Mouse (Mus musculus): Measurements from ENCODE around the gene Btbd3. TPM values are rescaled to one million over a fixed set of nuclear protein-coding genes. Genes with fewer than 3 reads are reported as not detected.

Btbd3 gene
- polyA plus RNA-seq, 1 experiment: 106 TPM

DNA sequence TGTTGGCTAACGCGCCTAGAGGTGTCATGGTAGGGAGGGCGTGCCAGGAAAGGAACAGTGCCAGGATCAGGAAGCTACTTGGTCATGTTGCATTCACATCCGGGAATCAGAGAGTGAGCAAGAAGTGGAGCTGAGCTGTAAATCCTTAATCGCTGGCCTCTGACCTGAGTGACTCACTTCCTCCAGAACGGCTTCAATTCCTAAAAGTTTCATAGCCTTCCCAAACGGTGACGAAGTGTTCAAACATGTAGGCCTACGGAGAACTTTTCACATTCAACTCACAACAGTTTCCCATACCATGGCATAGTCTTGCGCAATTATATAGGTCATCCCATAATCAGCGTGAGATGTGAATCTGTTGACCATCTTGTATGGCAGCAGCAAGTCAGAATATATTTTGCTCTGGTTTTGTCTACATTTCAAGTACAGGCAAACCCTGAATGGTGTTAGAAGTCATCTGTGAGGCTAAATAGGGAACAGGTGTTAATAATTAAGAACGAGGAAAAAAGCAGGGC, 247.6 kb downstream of the Btbd3 start:
- no peak for DNase-seq (ENCODE audit: extremely low spot score in 1 of 2, low spot score in 1 of 2)

- DNase-seq (ENCODE audit: extremely low spot score in 1 of 2, low spot score in 1 of 2): no peak
Observed at GRCm38 (mm10) chr2:138515531-138515930, 259.2 kb downstream of the Btbd3 start.

DNA sequence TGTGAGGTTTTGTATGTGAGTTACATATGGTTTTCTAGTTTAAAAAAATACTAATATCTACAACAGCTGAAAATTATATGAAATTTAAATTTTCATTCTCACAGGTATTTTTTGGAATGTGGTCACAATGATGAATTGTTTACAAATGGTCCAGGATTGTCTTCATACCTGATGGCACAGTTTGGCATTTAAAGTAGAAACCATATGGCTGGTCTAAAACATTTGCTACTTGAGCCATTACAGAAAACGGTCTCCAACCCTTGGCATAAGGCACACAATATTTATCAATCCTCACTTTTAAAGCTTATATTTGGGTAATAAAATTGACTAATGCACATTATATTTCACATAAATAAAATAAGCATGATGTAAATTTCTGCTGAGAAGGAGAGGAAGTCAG, 272.1 kb downstream of the Btbd3 start:
- no peak for DNase-seq (ENCODE audit: extremely low spot score in 1 of 2, low spot score in 1 of 2)

GRCm38 (mm10) chr2:138531160-138531967, 275.0 kb downstream of the Btbd3 start:
- DNase-seq (ENCODE audit: extremely low spot score in 1 of 2, low spot score in 1 of 2): no peak

DNA sequence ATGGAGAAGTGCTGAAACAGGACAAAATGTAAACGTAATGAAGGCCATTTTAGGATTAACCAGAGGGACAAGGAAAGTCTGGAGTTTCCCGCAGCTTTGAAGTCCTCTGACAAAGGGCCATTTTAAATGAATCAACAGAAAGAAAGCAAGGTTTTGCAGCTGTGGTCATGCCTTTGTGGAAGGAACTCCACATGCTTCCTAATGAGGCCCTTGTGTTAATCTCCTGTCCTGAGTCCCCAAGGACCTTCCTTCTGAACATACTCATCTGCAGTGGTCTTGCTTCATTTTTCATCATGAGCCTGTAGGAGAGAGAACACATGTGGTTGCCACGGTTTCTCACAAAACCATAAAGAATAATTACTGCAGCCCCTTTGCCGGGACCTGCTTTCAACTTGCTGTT, 275.6 kb downstream of the Btbd3 start:
- DNase-seq (ENCODE audit: extremely low spot score in 1 of 2, low spot score in 1 of 2): no peak

- DNase-seq (ENCODE audit: extremely low spot score in 1 of 2, low spot score in 1 of 2): no peak
Observed at GRCm38 (mm10) chr2:138539655-138540054, 283.3 kb downstream of the Btbd3 start.

DNA sequence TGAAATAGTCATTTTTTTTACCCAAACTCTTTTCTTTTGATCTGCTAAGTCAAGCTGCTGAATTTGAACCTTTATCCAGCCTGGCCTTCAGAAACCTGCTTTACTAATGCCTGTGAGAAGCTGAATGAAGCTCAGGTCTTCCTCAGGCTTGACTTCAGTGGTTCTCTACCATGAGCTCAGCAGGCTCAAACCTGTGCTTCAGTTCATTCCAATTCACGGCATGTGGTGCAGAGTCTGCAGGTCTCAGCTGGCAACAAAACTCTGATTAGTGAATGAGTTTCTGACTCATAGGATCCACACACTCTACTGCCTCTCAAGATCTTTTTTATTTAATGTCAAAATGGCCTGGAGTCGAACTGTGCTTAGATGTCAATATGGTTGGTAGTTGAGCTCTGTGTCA, 292.6 kb downstream of the Btbd3 start:
- no peak for DNase-seq (ENCODE audit: extremely low spot score in 1 of 2, low spot score in 1 of 2)

DNA sequence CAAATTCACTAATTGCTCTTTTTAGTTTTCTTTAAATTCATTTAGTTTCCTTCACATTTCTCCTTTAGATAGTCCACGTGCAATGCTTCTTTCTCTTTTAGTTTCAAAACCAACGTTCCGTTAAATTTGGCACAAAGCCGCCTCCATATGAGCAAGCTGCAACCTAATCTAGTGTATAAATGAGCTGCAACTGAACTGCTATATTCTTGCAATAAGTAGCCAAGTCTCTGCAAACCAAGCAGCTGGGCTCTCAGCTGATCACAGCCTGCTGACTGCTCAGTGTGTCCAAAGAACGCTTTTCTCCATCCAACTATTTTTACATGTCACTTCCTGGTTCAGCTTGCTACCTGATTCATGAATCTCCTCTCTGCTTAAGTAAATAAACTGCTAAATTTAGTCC, 295.2 kb downstream of the Btbd3 start:
- peak; percentile 57 to 63 for DNase-seq (ENCODE audit: extremely low spot score in 1 of 2, low spot score in 1 of 2)

DNA sequence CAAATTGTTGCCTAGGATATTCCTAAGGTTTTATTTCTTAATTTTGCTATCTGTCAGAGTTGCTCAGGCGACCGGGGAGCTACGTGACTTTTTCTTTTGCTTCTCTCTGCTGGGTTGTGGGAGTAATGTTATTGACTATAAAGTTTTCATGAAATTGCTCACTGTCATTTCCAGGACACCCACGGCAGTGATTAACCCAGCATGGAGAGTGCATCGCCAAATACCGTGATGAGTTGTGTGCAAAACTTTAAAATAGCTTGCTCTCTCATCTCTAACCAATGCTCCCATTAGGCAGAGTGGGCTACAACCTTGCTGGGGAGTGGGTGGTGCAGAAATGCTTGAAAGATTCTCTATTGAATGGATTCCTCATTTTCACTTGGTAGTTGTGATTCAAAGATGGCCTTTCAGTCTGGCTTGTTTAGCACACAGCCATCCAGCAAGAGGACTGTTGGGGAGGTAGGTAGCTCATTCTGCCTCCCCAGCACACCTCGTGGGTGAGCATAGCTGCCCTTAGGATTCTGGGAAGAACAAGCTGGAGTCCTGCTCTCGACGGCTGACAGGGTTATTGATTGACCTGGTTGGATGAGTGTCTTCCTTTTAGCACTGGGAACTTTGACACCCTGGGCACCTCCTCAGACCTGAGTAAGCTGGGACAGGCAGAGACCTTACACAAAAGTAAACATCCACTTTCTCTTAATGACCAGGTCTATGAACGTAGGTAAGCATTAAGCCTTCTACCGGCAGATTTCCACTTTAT, 298.9 kb downstream of the Btbd3 start:
- DNase-seq (ENCODE audit: extremely low spot score in 1 of 2, low spot score in 1 of 2): peak; percentile 28 to 47

DNA sequence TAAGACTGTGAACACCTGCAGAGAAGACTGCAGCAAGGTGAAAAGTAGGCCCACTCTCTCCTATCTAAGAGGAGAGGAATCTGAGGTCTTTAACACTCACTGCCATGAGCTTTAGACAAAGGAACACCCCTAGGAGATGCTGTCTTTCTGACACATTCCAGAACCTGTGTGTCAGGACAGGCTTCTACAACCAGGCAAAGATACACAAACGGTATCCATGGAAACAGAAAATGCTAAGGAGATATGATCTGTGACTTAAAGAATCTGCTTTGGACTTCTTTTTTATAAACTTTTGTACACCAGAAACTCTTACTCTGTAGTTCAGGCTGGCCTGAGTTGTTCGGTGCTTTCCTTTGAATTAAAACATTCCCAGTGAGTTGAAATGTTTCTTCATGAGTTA, 329.6 kb downstream of the Btbd3 start:
- no peak for DNase-seq (ENCODE audit: extremely low spot score in 1 of 2, low spot score in 1 of 2)

GRCm38 (mm10) chr2:138587335-138587734, 331.0 kb downstream of the Btbd3 start:
- DNase-seq (ENCODE audit: extremely low spot score in 1 of 2, low spot score in 1 of 2): no peak

- DNase-seq (ENCODE audit: extremely low spot score in 1 of 2, low spot score in 1 of 2): peak; percentile 21 to 31
Observed at GRCm38 (mm10) chr2:138587795-138588545, 331.6 kb downstream of the Btbd3 start.

GRCm38 (mm10) chr2:138589105-138589504, 332.7 kb downstream of the Btbd3 start:
- DNase-seq (ENCODE audit: extremely low spot score in 1 of 2, low spot score in 1 of 2): no peak

GRCm38 (mm10) chr2:138590307-138590706, 333.9 kb downstream of the Btbd3 start:
- DNase-seq (ENCODE audit: extremely low spot score in 1 of 2, low spot score in 1 of 2): no peak

DNA sequence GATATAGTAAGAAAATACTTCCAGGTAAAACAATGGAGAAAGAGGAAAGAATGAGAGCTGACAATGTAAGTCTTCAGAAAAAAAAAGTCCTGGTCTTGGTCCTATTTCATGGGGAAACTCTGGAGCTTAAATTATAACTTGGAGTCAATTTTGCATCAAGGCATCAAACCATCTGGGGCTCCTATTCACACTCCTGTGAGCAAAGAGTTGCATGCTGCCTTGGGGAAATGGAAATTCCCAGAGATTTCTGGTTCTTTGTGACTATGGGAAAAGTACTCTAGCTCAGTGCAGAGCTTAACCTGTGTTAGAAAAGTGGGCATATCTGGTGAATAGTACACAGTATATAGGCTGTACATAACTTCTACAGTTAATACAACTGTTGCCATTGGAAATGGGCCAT, 356.0 kb downstream of the Btbd3 start:
- DNase-seq (ENCODE audit: extremely low spot score in 1 of 2, low spot score in 1 of 2): peak in 1 of 2 experiments; percentile 23

DNA sequence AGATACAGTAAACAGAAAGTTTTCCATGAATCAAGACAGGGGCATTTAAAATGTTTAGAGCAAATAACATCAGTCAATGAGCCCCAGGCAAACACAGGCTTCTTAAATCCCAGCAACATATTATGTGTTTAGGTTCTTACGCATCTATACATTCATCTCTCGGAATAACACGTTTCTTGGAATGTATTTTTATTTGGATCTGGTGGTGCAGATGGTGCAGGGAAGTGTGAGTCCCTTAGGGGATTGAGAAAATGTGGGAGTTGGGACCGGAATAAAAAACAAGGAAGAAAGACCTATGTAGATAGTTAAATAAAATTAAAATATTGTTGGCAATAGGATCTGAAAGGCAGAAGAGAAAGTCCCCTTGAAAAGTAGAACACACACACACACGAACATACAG, 361.1 kb downstream of the Btbd3 start:
- DNase-seq (ENCODE audit: extremely low spot score in 1 of 2, low spot score in 1 of 2): peak; percentile 5 to 58
